Mouse (Mus musculus) heart, adult 2 months (tissue): ENCODE data around the gene Strbp. TPM values are rescaled to one million over a fixed set of nuclear protein-coding genes. Genes with fewer than 3 reads are reported as not detected.

Source experiments
- DNase-seq, 2 experiments: peaks; one replicate each; pipeline ENCODE4 v3.0.0; 2021
- H3K27ac ChIP-seq: fragments of 200-600 bp; 2 replicates; pipeline ENCODE4 v1.8.1; 2022
- H3K27me3 ChIP-seq: fragments of 200-500 bp; 2 replicates; pipeline ENCODE4 v1.6.1; 2012; ENCODE audit warnings: mild to moderate bottlenecking, low read length, inconsistent platforms, mixed read lengths; ENCODE audit not compliant: control insufficient read depth, insufficient read depth
- H3K36me3 ChIP-seq: fragments of 200-500 bp; 2 replicates; pipeline ENCODE4 v1.6.1; 2012; ENCODE audit warnings: low read length, inconsistent platforms; ENCODE audit not compliant: control insufficient read depth, insufficient read depth
- H3K4me1 ChIP-seq: fragments of 200-500 bp; 2 replicates; pipeline ENCODE4 v1.6.1; 2011; ENCODE audit warnings: low read length; ENCODE audit not compliant: control insufficient read depth, insufficient read depth
- H3K4me3 ChIP-seq: fragments of 200-600 bp; 2 replicates; pipeline ENCODE4 v1.8.1; 2022
- H3K79me2 ChIP-seq: fragments of 200-500 bp; replicated peaks from 2 replicates; pipeline ENCODE4 v1.6.1; 2012; ENCODE audit warnings: mild to moderate bottlenecking, inconsistent platforms, low read length, moderate library complexity, mixed read lengths; ENCODE audit not compliant: control insufficient read depth, insufficient read depth
- H3K9ac ChIP-seq: fragments of 200-500 bp; 2 replicates; pipeline ENCODE4 v1.6.1; 2012; ENCODE audit warnings: low read depth, mild to moderate bottlenecking, control low read depth, inconsistent platforms, low read length, mixed read lengths
- CTCF ChIP-seq: fragments of 200-600 bp; IDR thresholded peaks from 2 replicates; pipeline ENCODE4 v1.8.1; 2022; ENCODE audit warnings: antibody characterized with exemption, mild to moderate bottlenecking, moderate library complexity
- EP300 ChIP-seq: fragments of 200-500 bp; IDR thresholded peaks from 2 replicates; pipeline ENCODE4 v1.6.1; 2011; ENCODE audit warnings: low read depth, low read length, control low read depth; ENCODE audit not compliant: insufficient read depth
- POLR2A ChIP-seq: fragments of 200-500 bp; IDR thresholded peaks from 2 replicates; pipeline ENCODE4 v1.6.1; 2011; ENCODE audit warnings: mild to moderate bottlenecking, low read depth, low read length, control low read depth; ENCODE audit not compliant: insufficient read depth
- WGBS: fragments of 180-500 bp; shearing (Covaris S2); methylation state at CpG from one replicate; pipeline ENCODE4 v1.1.7; 2018; 5-methylcytosine and 5-hydroxymethylcytosine counted together
- intact Hi-C: fragments of 180-260 bp; cut with DNase I; formaldehyde crosslinking; loops from one replicate; pipeline ENCODE4 v1.15.1; 2025
- polyA plus RNA-seq: library from polyadenylated mRNA; depleted of rRNA; stranded (reverse); fragments of >200 nt; gene quantifications from 2 replicates; pipeline ENCODE4 v1.2.3, GENCODE M21; 2012
- total RNA-seq, 2 experiments: library from RNA; stranded (reverse); gene quantifications; 2 replicates each; pipeline ENCODE4 v1.2.3; 2021

The Strbp gene
- total and polyA plus RNA-seq, 3 experiments, result 1.5 to 20.0 (median 17.4) TPM

DNA sequence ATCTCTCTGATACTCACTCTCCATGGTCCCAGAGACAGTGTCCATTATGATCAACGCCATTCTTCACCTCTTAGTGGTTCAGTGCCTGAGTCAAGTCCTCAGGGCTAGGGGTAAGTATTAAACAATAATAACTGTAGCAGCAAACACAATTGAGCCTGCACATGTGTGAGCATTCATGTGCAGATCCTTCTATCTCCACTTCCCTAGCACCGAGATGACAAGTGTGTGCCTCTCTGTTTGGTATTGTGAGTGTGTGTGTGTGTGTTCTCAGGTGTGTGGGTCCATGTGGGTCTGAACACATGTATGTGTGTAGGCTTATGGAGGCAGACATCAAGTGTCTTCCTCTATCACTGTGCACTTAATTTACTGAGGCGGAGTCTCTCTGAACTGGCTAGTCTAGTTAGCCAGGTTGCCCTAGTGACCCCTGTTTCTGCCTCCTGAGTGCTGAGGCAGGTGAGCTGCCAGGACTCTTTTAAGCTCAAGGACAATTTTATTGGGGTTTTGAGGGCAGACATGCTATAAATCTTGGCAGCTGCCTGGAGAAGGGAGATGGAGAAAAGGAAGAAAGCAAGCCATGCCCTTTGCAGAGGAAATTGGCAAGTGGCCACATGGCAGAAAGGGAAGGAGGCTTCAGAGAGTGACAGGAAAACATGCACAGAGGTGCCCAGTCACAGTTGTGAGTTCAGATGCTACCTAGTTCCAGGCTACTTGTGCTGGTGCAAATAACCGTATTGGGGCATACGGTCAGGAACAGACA, 42.8 kb upstream of the Strbp start:
- intact Hi-C loops, result no loop called here
- H3K27ac ChIP-seq, result no peak overlapping the region
- H3K9ac ChIP-seq, result no peak overlapping the region
- no peak for DNase-seq
- no peaks in the 10 kb centered on the region for H3K27me3 ChIP-seq
- TF ChIP-seq CTCF, result no peak
- no peak for TF ChIP-seq POLR2A
- TF ChIP-seq EP300, result no peak
- H3K79me2 ChIP-seq, result no peaks in the 10 kb centered on the region
- H3K4me1 ChIP-seq, result peaks cover 10% of the 10 kb centered on the region
- H3K36me3 ChIP-seq, result no peaks in the 10 kb centered on the region
- no peak overlapping the region for H3K4me3 ChIP-seq
- 96% methylated on average over 5 of the region's 5 CpGs for WGBS

- H3K27me3 ChIP-seq, result no peaks in the 10 kb centered on the region
- no peaks in the 10 kb centered on the region for H3K79me2 ChIP-seq
- 92% methylated on average over 10 of the region's 10 CpGs for WGBS
- H3K4me3 ChIP-seq, result no peak overlapping the region
- TF ChIP-seq POLR2A (no peak), EP300 (no peak), CTCF (no peak)
- DNase-seq, result no peak
- no peaks in the 10 kb centered on the region for H3K36me3 ChIP-seq
- intact Hi-C loops, result no loop called here
- no peak overlapping the region for H3K27ac ChIP-seq
- H3K4me1 ChIP-seq, result peaks cover 10% of the 10 kb centered on the region
- H3K9ac ChIP-seq, result no peak overlapping the region
Measured at GRCm38 (mm10) chr2:37744773-37745395, 41.2 kb upstream of the Strbp start.

DNA sequence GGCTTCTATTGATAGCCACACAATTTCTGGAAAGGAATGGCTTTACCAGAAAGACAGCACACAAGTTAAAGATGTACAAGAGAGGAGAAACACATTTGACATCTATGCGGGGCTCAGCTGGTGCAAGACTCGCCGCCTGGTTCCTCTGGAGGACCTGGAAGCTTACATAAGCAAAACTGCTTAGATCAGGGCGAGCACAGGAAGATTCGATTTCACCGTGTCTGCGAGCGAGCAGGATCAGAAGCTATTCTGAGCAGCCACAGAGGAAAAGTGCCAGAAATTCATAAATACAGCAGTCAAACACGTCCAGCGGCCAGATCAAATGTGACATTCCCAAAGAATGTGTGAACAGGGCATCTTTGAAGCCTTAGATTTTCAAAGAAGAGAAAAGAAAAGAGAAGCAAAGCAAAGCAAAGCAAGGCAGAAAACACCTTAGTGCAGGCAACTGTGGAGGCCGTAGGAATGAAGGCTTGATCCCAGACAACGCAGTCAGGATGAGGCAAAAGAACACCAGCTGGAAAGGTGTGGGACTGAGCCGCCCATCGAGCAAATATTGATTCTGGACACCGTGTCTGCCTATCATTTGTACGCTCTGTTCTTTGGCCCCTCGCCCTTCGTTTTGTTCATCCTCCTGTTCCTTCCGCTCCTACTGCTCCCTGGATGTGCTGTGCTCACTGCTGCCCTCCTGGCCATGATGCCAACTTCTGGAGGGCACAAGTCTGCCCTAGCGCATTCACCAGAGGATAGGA, 38.3 kb upstream of the Strbp start:
- H3K9ac ChIP-seq, result no peak overlapping the region
- no peak overlapping the region for H3K27ac ChIP-seq
- H3K36me3 ChIP-seq, result no peaks in the 10 kb centered on the region
- intact Hi-C loops, result no loop called here
- H3K79me2 ChIP-seq, result no peaks in the 10 kb centered on the region
- H3K4me1 ChIP-seq, result peaks cover 1% of the 10 kb centered on the region
- H3K4me3 ChIP-seq, result no peak overlapping the region
- WGBS, result 58% methylated on average over 20 of the region's 20 CpGs
- TF ChIP-seq EP300, result no peak
- H3K27me3 ChIP-seq, result no peaks in the 10 kb centered on the region
- DNase-seq, result no peak

DNA sequence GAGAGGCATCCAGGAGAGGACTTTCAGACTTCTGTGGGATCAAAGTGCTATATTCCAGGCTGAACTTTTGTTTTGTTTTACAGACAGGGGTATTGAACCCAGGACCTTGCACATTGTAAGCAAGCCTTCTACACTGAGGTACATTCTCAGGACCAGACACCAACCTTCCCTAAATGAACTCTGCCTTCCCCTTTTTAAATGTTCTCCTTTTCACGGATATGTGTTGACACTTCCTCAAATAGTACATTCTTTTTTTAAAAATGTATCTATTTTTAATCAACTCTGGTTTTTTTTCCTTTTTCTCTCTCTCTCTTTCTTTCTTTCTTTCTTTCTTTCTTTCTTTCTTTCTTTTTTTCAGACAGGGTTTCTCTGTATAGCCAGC, 32.1 kb upstream of the Strbp start:
- no peaks in the 10 kb centered on the region for H3K4me1 ChIP-seq
- no peak overlapping the region for H3K4me3 ChIP-seq
- H3K79me2 ChIP-seq, result no peaks in the 10 kb centered on the region
- no peak for DNase-seq
- WGBS, result 34% methylated on average over 1 of the region's 1 CpGs
- H3K27ac ChIP-seq, result no peak overlapping the region
- no peaks in the 10 kb centered on the region for H3K27me3 ChIP-seq
- H3K9ac ChIP-seq, result no peak overlapping the region
- no peaks in the 10 kb centered on the region for H3K36me3 ChIP-seq
- TF ChIP-seq CTCF, result no peak
- no peak for TF ChIP-seq POLR2A
- no peak for TF ChIP-seq EP300
- intact Hi-C loops, result no loop called here

- intact Hi-C loops, result no loop called here
- no peak overlapping the region for H3K4me3 ChIP-seq
- H3K27ac ChIP-seq, result no peak overlapping the region
- no peaks in the 10 kb centered on the region for H3K4me1 ChIP-seq
- 27% methylated on average over 17 of the region's 17 CpGs for WGBS
- H3K27me3 ChIP-seq, result no peaks in the 10 kb centered on the region
- no peaks in the 10 kb centered on the region for H3K36me3 ChIP-seq
- TF ChIP-seq POLR2A (no peak), EP300 (no peak), CTCF (no peak)
- no peak for DNase-seq
- no peak overlapping the region for H3K9ac ChIP-seq
- H3K79me2 ChIP-seq, result no peaks in the 10 kb centered on the region
Measured at GRCm38 (mm10) chr2:37734979-37735806, 31.5 kb upstream of the Strbp start.
